ENCODE assay signal across 17 mouse cellular contexts in genomic region chr1:92330181-92330580, GRCm38 (mm10).
"Had no signal": no experiment of that assay in that cellular context is flagged by ENCODE, and none has a peak within 500 bp of the region (broad histone marks: within the 10 kb centered on the region; RNA-seq: fewer than 3 reads in every experiment).

No protein-coding gene starts in this region.

- H3K27me3 ChIP-seq: midbrain, embryonic 12.5 days; neural tube, embryonic 13.5 days; neural tube, embryonic 15.5 days had no signal

- H3K9me3 ChIP-seq: midbrain, embryonic 12.5 days; neural tube, embryonic 13.5 days; neural tube, embryonic 15.5 days had no signal

- H3K4me1 ChIP-seq: midbrain, embryonic 10.5 days; midbrain, embryonic 12.5 days; neural tube, embryonic 13.5 days; neural tube, embryonic 15.5 days had no signal

- H3K4me2 ChIP-seq: lung, embryonic 14.5 days; midbrain, embryonic 12.5 days; neural tube, embryonic 13.5 days; neural tube, embryonic 15.5 days had no signal

- H3K4me3 ChIP-seq: midbrain, embryonic 10.5 days; midbrain, embryonic 12.5 days; myocyte; neural tube, embryonic 13.5 days; neural tube, embryonic 15.5 days had no signal

- H3K36me3 ChIP-seq: midbrain, embryonic 10.5 days; midbrain, embryonic 12.5 days; neural tube, embryonic 13.5 days; neural tube, embryonic 15.5 days had no signal

- ATAC-seq: midbrain, embryonic 16.5 days had no signal

- H3K27ac ChIP-seq: liver, embryonic 14.5 days; midbrain, embryonic 10.5 days; midbrain, embryonic 12.5 days; neural tube, embryonic 13.5 days; neural tube, embryonic 15.5 days had no signal

- H3K9ac ChIP-seq: liver, embryonic 14.5 days; lung, embryonic 14.5 days; midbrain, embryonic 12.5 days; neural tube, embryonic 13.5 days; neural tube, embryonic 15.5 days had no signal

- DNase-seq: lung, embryonic 14.5 days; lung, postnatal 14 days; midbrain, embryonic 14.5 days; retina, postnatal 1 day; right cerebral cortex, postnatal 25 days; right cerebral cortex, postnatal 4 days; spleen, adult 18-20 months; thymus, adult 18-20 months; thymus, postnatal 14 days; thymus, postnatal 36 days had no signal
